Mouse (Mus musculus): ENCODE results near the gene Sparc.

- no peak for TF ChIP-seq EP300 (IDR thresholded peaks at IDR 0.05; ENCODE audit: low read depth)
- peak; percentile 74 for TF ChIP-seq CTCF (IDR thresholded peaks at IDR 0.05; ENCODE audit: low read depth)
These were observed 49.1 kb downstream of the Sparc start for GRCm38 (mm10) chr11:55373838-55374237.

Data from liver, postnatal 0 days (tissue).